Mouse (Mus musculus) frontal cortex, postnatal 14 days (tissue): Measurements from ENCODE around the gene Hist1h2bp.
"Not testable (repeated sequence)": the region's sequence is repeated elsewhere in the genome, so short reads cannot be mapped to it uniquely, and the experiment has no call there.

Experiments
- DNase-seq, 2 experiments: peaks; one replicate each; pipeline ENCODE4 v3.0.0; 2022; ENCODE audit warnings: low spot score in 2 of 2

The Hist1h2bp gene

DNA sequence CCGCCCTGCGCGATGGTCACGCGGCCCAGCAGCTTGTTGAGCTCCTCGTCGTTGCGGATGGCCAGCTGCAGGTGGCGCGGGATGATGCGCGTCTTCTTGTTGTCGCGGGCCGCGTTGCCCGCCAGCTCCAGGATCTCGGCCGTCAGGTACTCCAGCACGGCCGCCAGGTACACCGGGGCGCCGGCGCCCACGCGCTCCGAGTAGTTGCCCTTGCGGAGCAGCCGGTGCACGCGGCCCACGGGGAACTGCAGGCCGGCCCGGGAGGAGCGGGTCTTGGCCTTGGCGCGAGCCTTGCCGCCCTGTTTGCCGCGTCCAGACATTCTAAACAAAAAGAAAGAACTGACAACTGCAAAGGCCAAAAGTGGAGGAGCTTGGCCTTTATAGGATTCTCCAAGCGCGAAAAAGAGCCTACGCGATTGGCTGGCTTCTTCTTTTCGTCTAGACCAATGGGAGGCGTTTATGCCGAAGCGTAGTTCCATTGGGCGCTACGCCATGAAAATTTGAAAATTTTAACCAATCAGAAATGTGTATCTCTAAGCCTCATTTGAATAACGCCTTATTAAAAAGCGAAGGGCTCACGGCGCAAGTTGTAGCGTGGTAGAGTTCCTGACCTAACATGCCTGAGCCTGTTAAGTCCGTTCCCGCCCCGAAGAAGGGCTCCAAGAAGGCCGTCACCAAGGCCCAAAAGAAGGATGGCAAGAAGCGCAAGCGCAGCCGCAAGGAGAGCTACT lies at the start of gene Hist1h2bp, which contains the start of gene Hist1h2an:
TSS of gene Hist1h2bp (plus strand) at position 563 of the 731 bp plus-strand sequence.
TSS of gene Hist1h2an (minus strand) at position 320 of the 731 bp plus-strand sequence.
- DNase-seq: peak; percentile 82 to 90

DNA sequence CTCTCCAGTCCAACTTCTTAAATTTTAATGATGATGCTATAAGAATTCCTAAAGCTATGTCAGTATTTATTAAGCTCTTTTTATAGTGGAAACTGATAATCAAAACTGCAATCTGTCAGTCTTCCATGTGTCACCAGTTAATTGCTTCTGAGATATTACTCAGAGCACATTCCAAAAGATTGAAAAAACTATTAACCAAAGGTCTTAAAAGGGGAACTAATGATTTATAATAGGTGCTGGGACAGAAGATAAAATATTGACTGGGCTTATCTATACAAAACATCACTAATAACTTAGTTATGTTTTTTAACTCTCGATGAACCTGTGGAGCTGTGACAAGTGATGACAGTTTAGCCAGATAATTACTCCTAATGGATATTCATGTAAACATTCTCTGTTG lies 42.3 kb upstream of the Hist1h2bp start:
- no peak for DNase-seq

DNA sequence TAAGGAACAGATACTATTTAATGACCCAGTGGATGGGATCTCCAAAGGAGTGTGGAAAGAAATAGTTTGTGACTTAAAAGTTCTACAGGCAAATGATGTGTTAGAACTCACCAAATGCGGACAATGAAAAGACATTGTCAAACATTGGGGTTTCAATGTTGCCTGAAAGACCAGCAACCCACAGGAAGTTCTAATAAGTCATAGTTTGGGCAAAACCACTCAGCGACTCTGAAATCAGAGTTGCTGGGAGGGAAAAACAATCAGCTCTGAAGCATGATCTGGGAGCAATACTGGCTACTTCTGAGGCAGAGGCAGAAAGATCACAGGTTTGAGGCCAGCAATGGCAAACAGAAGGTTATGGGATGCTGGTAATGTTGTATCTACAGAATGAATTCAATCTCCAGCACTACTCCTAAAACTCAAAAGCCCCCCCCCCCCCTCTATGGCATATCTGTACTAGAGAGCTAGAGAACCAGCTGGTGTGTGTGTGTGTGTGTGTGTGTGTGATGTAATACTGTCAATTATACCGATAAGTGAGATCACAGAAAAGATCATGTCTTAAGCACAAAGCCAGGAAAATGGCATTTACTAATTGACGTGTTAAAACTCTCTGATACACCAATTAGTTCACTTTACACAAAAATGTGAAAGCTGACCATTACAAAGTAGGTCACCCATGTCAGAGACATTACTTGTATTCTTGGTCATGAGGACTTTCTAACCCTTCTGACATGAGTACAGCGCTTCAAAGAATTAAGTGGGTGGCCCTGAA lies 37.7 kb upstream of the Hist1h2bp start:
- DNase-seq: no peak

DNA sequence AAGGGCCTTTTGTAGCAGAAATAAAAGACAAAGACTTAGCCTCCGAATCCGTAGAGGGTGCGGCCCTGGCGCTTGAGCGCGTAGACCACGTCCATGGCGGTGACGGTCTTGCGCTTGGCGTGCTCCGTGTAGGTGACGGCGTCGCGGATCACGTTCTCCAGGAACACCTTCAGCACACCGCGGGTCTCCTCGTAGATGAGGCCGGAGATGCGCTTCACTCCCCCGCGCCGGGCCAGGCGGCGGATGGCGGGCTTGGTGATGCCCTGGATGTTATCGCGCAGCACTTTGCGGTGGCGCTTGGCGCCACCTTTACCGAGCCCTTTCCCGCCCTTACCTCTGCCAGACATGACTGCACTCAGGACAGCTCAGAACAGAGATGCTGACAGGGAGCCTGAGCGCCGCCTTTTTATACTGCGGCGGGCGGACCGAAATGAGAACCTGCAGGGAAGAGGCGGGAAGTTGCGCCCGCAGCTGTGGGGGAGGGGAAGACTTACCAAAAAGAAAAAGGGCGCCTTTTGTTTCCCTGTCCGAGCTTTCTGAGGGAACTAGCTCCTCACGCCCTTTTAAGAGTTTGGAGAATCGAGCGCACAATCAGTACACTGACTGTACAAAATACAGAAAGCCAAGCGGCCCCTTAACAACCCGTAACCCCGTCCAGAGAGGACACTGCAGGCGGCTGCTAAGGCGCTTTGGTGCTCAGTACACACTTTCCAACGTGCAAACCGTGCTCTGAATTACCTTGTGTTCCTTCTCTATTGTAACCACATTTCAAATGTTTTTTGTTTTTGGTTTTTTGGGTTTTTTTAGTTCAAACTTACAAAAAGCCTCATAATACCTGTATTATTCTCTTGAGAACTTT lies 36.9 kb upstream of the Hist1h2bp start, which contains the start of gene Hist1h4k:
TSS of gene Hist1h4k (minus strand) at position 347 of the 859 bp plus-strand sequence.
- DNase-seq: peak; percentile 87 to 88

DNA sequence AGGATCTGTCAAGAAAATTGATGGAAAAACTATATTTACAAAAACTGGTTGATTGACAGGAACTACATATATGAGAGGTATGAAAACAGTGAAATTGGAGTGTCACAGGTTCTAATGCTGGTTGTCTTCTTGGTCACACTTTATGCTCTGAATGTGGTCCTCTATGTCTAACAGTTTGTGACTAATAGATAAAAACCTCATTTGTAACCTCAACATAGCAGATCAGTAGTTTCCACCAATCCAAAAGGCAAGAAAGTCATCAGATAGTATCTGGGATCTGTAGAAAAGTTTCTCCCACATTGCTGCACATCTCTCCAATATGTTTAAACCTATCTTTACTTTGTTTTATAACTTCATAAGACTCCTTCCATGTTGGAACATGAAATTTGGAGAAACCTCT lies 35.8 kb upstream of the Hist1h2bp start:
- no peak for DNase-seq

DNA sequence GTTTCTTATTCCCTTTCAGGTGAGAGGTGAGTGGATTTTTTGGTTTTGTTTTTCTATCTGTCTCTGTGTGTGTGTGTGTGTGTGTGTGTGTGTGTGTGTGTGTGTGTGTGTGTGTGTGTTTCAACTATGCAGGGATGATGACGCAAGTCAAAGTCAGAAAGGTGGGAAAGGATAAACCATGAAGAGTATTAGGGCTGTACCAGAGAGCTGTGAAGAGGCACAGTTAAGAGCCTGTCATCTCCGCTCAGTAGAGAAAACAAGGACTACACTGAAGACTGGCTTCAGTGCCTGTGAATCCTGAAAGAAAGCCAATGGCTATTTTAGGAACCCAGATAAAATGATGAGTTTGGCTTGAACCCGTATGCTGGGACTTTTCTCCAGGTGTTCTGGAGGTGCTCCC lies 35.4 kb upstream of the Hist1h2bp start:
- no peak for DNase-seq

DNA sequence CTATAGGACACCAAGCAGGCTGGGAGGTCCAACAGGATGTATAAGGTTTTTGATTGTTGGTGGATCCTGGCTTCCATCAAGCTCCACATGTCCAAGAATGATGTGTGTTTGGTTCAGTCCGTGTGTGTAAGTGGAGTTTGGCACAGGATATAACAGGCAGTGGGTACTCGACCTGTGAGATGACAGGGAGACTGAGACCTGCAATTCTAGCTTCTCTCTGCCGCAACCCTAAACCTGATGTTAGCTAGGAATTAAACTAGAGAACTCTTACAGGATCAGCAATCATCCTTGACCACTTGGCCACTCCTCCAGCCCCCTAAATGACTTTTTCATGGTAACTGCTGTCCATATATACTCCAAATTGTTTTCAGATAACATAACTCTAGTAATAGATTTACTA lies 34.9 kb upstream of the Hist1h2bp start:
- DNase-seq: no peak

DNA sequence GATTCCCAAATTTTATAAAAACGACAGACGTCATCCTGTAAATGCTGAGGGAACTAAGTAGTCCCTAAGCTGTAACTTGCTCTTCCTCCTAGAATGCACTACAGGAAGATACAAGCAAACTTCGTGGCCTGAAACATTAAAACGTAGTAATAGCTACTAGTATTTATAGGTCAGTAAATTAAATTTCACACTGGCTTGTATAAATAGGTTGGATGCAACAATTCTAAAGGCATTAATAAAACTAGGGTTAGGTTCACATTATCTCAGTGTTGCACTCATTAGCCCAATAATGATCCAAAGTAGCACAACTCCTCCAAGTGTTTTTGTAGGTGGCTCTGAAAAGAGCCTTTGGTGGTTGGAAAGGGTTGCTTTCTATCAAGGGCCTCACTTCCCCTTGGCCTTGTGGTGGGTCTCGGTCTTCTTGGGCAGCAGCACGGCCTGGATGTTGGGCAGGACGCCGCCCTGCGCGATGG lies 34.2 kb upstream of the Hist1h2bp start:
- no peak for DNase-seq

DNA sequence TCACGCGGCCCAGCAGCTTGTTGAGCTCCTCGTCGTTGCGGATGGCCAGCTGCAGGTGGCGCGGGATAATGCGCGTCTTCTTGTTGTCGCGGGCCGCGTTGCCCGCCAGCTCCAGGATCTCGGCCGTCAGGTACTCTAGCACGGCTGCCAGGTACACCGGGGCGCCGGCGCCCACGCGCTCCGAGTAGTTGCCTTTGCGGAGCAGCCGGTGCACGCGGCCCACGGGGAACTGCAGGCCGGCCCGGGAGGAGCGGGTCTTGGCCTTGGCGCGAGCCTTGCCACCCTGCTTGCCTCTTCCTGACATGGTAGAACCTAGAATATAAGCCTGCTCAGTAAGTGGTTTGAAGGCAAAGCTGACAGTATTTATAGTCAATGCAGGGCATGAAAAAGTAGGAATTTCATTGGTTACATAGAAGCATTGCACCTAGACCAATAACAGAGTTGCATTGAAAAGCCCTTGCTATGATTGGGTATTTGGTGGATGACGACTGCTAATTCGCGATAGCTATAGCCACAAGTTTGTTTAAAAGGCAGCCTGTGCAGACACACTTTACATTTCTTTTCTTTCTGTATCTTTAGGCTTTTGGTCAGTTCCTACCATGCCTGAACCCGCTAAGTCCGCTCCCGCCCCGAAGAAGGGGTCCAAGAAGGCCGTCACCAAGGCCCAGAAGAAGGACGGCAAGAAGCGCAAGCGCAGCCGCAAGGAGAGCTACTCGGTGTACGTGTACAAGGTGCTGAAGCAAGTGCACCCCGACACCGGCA lies 33.6 kb upstream of the Hist1h2bp start, which contains the start of the genes Hist1h2ak and Hist1h2bn:
TSS of gene Hist1h2ak (minus strand) at position 304 of the 762 bp plus-strand sequence.
TSS of gene Hist1h2bn (plus strand) at position 600 of the 762 bp plus-strand sequence.
- peak; percentile 37 to 53 for DNase-seq

DNA sequence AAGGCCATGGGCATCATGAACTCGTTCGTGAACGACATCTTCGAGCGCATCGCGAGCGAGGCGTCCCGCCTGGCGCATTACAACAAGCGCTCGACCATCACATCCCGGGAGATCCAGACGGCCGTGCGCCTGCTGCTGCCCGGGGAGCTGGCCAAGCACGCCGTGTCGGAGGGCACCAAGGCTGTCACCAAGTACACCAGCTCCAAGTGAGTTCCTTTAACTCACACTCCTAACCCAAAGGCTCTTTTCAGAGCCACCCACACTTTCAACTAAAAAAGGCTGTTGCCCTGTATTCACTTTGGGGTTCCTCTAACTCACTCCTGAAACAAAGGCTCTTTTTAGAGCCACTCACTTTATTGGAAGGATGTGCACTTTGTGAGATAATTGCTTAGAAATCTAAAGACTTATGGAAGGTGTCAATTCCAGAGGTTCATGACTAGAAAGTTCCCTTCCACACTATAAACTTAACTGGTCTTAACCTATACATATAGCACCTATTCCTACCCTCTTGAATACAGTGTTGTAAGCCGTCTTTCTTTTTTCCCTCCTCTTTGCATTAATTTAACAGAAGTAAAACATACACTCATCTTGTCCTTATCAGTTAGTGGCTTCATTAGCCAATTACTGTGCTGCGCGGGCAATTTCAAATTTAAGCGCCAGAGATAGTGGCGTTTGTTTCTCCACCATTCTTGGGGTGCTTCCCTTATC lies 32.8 kb upstream of the Hist1h2bp start:
- DNase-seq: not testable (repeated sequence)

DNA sequence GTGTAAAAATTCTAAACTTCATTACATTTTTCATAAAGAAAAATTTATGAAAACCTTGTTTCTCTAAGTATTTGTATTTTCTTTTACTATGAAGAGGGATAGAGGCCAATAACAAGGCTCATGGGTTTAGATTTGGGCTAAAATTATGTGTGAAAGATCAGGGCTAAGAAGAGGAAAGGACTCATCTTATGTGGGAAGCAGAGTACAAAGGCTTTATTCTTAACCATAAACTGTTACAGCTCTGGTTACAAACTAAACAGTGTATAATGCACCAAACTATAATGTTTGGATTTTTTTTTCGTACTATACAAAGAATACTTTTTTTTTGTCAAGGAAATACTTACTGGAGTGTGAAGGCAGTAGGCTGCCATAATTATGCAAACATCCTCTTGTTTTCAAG lies 31.6 kb upstream of the Hist1h2bp start:
- no peak for DNase-seq

DNA sequence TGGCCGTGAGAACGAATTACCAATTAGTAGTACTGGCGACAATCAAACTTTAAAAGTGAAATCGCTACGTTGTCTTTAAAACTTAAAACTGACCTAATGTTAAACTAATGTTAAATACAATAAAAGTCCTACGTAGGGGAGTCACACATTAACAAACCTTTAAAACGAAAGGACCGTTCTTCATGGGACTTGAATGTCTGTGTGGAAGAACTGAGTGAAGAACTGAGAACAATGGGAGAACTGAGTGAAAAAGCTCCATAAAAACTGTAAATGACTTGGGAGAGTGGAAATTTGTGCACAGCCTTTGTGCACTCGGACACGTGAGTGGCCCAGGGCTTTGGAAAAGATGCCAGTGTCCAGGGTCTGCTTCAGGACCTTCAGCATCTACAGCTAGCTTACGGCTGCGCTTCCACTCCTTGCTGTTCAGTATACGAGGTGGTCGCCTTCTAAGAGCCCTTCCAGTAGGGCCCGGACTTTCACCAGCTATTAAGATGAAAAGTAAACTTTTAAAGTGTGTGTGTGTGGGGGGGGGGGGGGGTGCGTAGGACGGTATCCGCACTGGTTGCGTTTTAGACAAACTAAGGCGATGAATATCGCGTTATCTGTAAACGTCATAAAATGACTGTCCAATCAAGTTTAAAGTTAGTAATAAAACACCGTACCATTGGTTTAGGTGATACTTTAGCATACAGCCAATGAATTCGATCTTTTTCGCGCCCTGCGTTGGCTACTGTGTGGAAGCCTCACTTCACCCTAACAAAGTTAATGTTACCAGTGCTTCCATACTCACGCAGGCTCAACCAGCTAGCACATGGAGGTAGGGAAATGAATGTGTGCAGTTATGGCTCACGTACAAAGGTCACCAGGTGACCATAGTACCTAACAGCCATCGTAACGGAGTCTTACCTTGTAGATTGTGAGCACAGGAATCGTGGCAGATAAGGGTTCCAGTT lies 8.2 kb upstream of the Hist1h2bp start:
- peak; percentile 51 to 59 for DNase-seq

DNA sequence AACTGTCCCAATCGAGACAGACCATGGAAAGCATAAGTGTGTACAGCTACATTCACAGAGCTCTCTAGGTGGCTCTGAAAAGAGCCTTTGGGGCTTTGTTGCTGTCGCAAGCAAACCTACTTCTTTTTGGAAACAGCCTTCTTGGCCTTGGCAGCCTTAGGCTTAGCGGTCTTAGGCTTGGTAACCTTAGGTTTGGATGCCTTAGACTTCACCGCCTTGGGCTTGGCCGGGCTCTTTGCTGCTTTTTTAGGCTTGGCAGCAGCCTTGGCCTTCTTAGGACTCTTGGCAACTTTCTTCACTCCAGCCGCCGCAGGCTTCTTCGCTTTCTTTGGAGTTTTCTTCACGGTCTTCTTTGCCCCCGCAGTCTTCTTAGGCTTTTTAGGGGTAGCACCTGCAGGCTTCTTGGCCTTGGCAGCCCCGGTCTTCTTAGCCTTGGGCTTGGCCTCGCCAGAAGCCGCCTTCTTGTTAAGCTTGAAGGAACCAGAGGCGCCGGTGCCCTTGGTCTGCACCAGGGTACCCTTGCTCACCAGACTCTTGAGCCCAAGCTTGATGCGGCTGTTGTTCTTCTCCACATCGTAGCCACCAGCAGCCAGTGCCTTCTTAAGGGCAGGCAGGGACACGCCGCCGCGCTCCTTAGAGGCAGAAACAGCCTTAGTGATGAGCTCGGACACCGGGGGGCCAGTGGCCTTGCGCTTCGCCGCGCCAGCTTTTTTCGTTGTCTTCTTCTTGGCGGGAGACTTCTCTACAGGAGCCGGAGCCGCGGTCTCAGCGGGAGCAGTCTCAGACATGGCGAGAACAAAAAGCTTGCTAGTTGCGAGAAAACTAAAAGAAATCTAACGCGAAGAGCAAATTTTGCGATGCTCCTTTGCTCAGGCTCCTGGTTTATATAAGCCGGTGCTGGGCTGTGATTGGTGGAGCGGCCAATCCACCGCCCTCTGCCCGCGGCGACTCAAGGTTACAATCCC lies 7.2 kb upstream of the Hist1h2bp start, which contains the start of gene Hist1h1b:
TSS of gene Hist1h1b (minus strand) at position 859 of the 965 bp plus-strand sequence.
- peak; percentile 12 to 28 for DNase-seq

DNA sequence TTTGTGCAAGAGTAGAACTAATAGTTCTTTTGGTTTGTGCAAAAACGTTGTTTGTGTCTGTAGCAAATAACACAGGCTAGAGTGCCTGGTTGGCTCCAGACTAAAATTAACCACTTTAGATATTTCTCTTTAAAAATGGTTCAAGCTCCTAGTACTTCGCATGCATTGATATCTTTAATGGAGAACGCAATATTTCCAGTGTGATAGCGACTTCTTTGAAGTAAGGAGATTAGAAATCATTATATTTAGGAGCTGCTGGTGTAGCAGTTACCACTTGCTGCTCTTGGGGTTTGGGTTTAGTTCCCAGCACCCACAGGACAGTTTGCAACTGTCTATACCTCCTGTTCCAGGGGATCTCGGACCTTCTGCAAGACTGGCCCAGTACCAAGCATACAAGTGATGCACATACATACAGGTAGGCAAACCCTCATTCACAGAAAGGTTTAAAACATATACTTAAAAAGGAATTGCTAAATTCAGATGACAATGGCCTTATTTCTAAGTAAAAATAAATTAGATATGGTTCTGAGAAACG lies 6.2 kb upstream of the Hist1h2bp start:
- DNase-seq: no peak

DNA sequence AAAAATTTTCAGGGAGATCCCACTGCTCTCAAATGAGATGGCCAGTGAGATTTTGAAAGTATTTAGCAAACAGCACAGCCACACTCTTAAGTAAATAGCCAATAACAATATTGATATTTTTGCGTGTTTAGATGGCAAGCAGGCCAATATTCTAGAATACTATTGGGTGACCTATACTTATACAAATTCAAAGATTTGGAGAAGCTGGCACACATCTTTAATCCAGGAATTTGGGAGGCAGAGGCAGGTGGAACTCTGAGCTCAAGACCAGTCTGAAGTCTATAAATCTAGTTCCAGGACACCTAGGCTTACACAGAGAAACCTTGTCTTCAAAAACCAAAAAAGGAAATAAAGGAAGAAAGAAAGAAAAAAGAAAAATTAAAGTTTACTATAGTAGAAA lies 5.6 kb upstream of the Hist1h2bp start:
- DNase-seq: no peak

DNA sequence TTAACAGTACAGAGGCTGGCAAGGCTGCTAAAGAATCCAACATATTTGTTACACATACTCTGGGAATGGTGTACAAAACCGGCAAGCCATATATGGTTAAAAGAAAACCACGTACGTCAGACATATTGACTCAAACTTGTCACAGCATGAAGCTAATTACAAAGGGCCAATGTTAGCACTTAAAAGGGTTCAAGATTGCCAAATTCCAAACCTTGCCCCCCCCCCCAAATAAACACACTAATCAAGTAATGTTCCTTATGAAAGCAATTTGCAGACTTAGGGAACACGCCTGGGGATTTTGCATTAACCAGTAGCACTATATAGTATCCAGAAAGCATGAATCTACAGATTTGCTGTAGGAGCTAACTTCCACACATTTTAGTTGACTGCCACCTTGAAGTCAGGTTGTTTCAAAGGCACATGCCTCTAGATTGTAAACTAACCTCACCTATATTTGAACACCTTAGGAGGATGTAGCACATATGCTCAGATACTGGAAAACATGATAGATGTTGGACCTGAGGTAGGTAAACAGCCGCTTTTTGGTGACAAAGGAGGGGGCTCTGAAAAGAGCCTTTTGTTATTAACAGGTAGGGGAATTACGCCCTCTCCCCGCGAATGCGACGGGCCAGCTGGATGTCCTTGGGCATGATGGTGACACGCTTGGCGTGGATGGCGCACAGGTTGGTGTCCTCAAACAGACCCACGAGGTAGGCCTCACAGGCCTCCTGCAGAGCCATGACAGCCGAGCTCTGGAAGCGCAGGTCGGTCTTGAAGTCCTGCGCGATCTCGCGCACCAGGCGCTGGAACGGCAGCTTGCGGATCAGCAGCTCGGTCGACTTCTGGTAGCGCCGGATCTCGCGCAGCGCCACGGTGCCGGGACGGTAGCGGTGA lies 4.7 kb upstream of the Hist1h2bp start:
- DNase-seq: not testable (repeated sequence)
